Mouse (Mus musculus): ENCODE data around the gene Slc5a12. TPM values are rescaled to one million over a fixed set of nuclear protein-coding genes. Genes with fewer than 3 reads are reported as not detected.

The Slc5a12 gene
- polyA plus RNA-seq, 1 experiment from 2014 or later: not detected

Other genes starting within 250 kb of the Slc5a12 start
- gene Fibin, start 234.1 kb upstream of the Slc5a12 start, polyA plus RNA-seq (2016; fragmentation: Nextera tagmentation; extraction: Ambion mirVana): 32.7 and 33.6 TPM in 2 replicates
- gene Muc15, start 124.0 kb downstream of the Slc5a12 start, polyA plus RNA-seq (2016; fragmentation: Nextera tagmentation; extraction: Ambion mirVana): 0.10 TPM in 1 of 2 replicates, not detected in the other